Mouse (Mus musculus) embryonic facial prominence, embryonic 11.5 days (tissue): ENCODE measurements around the gene Zbtb24. TPM values are rescaled to one million over a fixed set of nuclear protein-coding genes. Genes with fewer than 3 reads are reported as not detected.

Source experiments
- ATAC-seq: fragments of 200-750 bp; cut with Nextera tagmentation; replicated peaks from 2 replicates; pipeline ENCODE4 v1.8.0; 2017; ENCODE audit warnings: low read depth; ENCODE audit not compliant: insufficient number of reproducible peaks, low FRiP score, low TSS enrichment
- DNase-seq: peaks from one replicate; pipeline ENCODE4 v3.0.0-alpha.2; 2015; ENCODE audit warnings: low spot score
- H3K27ac ChIP-seq: fragments of 300-500 bp; sonication (generic); replicated peaks from 2 replicates; pipeline ENCODE4 v1.5.1; 2014; ENCODE audit warnings: mild to moderate bottlenecking, low read depth, low read length, control low read depth
- H3K27me3 ChIP-seq: fragments of 300-500 bp; sonication (generic); 2 replicates; pipeline ENCODE4 v1.6.1; 2014; ENCODE audit warnings: mild to moderate bottlenecking, low read length, moderate library complexity, mixed read lengths; ENCODE audit not compliant: control insufficient read depth, insufficient read depth
- H3K36me3 ChIP-seq: fragments of 300-500 bp; sonication (generic); replicated peaks from 2 replicates; pipeline ENCODE4 v1.6.1; 2014; ENCODE audit warnings: low read depth, mild to moderate bottlenecking, low read length, moderate library complexity, mixed read lengths; ENCODE audit not compliant: control insufficient read depth, insufficient read depth
- H3K4me1 ChIP-seq: fragments of 300-500 bp; sonication (generic); 2 replicates; pipeline ENCODE4 v1.6.1; 2014; ENCODE audit warnings: low read length, mixed read lengths; ENCODE audit not compliant: control insufficient read depth, insufficient read depth
- H3K4me2 ChIP-seq: fragments of 300-500 bp; sonication (generic); 2 replicates; pipeline ENCODE4 v1.6.1; 2014; ENCODE audit warnings: low read depth, mild to moderate bottlenecking, control low read depth, low read length, moderate library complexity
- H3K4me3 ChIP-seq: fragments of 300-500 bp; sonication (generic); 2 replicates; pipeline ENCODE4 v1.5.1; 2014; ENCODE audit warnings: low read depth, low read length, control low read depth
- H3K9ac ChIP-seq: fragments of 300-500 bp; sonication (generic); replicated peaks from 2 replicates; pipeline ENCODE4 v1.6.1; 2014; ENCODE audit warnings: mild to moderate bottlenecking, control low read depth, low read length
- H3K9me3 ChIP-seq: fragments of 300-500 bp; sonication (generic); replicated peaks from 2 replicates; pipeline ENCODE4 v1.6.1; 2016; ENCODE audit warnings: mild to moderate bottlenecking, low read length, inconsistent platforms, mixed read lengths; ENCODE audit not compliant: control insufficient read depth
- polyA plus RNA-seq: library from polyadenylated mRNA; unstranded; fragments of >200 nt; fragmentation: Nextera tagmentation; extraction: Ambion mirVana; gene quantifications from 2 replicates; pipeline ENCODE4 v1.2.1, GENCODE M21; 2014

Zbtb24 gene
- polyA plus RNA-seq, 1 experiment from 2014 or later, result 19.0 TPM

DNA sequence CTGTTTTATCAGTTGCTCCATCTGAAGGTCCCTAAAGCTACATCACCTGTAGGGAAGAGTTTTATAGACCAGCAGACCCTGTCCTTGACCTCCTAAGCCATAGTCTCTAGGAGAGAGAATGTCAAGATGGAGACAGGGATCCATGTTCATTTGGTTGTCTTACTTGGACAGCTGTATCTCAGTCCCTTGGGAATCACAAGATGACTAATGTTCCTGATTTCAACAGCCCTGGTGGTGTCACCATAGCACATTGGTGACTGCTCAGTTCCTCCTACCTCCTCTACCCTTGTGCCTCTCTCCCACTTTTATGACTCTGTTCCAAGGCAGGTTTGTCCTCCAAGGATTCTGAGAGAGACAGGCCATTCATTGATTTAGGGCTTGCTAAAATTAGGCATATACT, 64.7 kb downstream of the Zbtb24 start:
- H3K4me1 ChIP-seq, result no peaks in the 10 kb centered on the region
- H3K9me3 ChIP-seq, result no peaks in the 10 kb centered on the region
- no peak overlapping the region for H3K27ac ChIP-seq
- H3K4me2 ChIP-seq, result no peak overlapping the region
- DNase-seq (no peak), ATAC-seq (no peak)
- no peaks in the 10 kb centered on the region for H3K27me3 ChIP-seq
- no peak overlapping the region for H3K4me3 ChIP-seq
- no peaks in the 10 kb centered on the region for H3K36me3 ChIP-seq
- H3K9ac ChIP-seq, result no peak overlapping the region

Other genes with a start within 250 kb of the Zbtb24 start
- gene Fig4, start 147.1 kb upstream of the Zbtb24 start, polyA plus RNA-seq, result 17.8 and 18.3 TPM in 2 replicates
- gene Ak9, start 146.4 kb upstream of the Zbtb24 start, polyA plus RNA-seq, result not detected in 2 replicates
- 29.2 and 30.4 TPM in 2 replicates for gene Mical1, start 25.9 kb downstream of the Zbtb24 start, polyA plus RNA-seq
- gene Smpd2, start 40.0 kb downstream of the Zbtb24 start, polyA plus RNA-seq, result 51.4 and 58.5 TPM in 2 replicates
- gene Ppil6, start 40.1 kb downstream of the Zbtb24 start, polyA plus RNA-seq, result 0.32 and 0.86 TPM in 2 replicates
- gene Cd164, start 69.0 kb downstream of the Zbtb24 start, polyA plus RNA-seq, result 199 and 211 TPM in 2 replicates